Mouse (Mus musculus) adrenal gland, adult (tissue): ENCODE measurements around the gene Prom1.

Experiments used
- DNase-seq, 2 experiments: peaks; one replicate each; pipeline ENCODE4 v3.0.0; 2022 to 2023; ENCODE audit warnings: low spot score in 1 of 2; ENCODE audit not compliant: inconsistent age in 2 of 2

Prom1 gene

DNA sequence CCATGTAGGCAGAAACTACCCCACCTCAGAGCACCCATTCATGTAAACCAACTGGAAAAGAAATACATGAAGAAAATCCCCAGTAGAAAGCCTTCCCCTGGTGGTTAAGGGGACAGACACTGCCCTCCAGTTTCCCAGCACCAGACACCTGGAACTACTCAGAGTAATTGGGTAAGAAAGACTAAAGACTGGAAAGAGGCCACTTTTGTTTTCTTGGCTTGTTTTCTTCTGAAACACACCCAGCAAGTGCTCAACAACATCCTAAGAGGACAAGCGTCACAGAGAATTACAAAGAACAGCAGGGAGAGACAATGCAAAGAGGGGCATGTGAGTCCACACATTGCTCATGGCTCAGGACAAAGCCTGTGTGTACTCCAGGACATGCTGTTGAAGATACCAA is 20.7 kb downstream of the Prom1 start:
- no peak for DNase-seq

- DNase-seq = no peak
These were observed 21.4 kb downstream of the Prom1 start for GRCm38 (mm10) chr5:44080276-44081054.

GRCm38 (mm10) chr5:44075432-44075831 is 26.4 kb downstream of the Prom1 start:
- no peak for DNase-seq

DNA sequence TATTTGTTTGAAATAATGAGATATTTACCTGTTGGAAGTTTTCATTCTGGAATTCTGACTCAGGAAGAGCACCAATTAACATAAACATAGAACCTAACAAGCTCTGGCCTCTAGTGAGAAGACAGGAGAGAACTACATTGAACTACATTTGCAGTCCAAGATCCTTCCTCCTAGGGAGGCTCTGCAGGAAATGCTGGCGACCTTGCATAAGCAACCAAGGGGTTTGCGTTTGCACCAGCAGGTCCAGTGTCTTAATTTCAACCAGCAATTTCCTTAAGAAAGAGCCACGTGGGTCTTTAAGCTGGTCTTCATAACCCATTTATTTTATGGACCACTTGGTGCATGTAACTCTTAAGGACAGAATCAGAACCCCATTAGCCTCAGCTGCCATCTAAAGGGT is 28.2 kb downstream of the Prom1 start:
- DNase-seq = no peak

- no peak for DNase-seq
These were observed 31.2 kb downstream of the Prom1 start for GRCm38 (mm10) chr5:44070529-44071133.

GRCm38 (mm10) chr5:44058258-44058657 is 43.6 kb downstream of the Prom1 start:
- DNase-seq = no peak

DNA sequence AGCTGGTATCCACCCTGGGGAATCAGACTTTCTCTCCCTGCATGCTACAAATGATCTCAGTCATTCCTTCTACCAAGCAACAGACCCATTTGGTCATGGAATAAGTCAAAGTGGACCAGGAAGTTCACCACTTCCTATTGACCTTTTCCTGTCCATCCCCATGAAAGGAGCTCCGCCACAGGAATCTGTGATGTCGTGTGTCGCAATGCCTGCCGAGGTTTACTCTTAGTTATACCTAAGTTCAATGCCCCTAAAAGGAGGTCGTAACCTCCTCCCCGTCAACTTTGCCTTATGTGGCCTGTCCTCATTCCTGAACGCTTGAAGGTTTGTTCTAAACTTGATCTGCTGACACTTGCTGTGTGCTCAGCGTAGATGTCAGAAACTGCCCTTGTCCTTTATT is 51.6 kb downstream of the Prom1 start:
- DNase-seq = no peak

- no peak for DNase-seq
These were observed 52.3 kb downstream of the Prom1 start for GRCm38 (mm10) chr5:44049395-44049976.

DNA sequence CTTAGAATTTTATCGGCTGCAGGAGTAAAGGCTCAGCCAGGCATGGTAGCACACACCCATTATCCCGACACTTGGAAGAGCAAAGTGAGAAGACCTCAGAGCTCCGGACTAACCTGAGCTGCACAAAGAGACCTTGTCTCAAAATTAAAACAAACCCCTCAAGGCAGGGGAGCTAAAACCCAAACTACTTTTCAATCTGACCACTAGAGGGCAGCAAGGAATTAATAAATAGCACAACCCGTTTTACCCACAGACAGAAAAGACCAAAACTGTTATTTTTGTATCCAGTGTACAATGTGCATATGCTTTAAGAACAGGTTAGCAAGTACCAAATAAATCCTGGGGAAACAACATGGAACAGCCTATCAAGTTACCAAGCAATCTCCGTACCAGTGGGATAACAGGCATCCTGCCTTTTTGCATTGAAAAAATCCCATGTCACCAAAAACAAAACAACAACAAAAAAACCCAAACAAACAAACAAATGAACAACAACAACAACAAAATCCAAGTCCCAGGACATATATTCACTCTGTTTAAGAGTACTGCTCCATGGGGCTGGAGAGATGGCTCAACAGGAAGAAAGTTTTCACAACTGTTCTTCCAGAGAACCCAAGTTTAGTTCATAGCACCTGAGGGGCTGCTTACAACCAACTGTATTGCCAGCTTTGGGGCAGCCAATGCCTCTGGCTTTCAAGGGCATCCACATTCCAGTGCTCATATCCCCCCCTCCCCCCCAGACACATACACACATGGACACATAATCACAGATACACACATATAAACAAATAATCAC is 53.1 kb downstream of the Prom1 start:
- DNase-seq = peak in 1 of 2 experiments; percentile 58

GRCm38 (mm10) chr5:44041725-44042124 is 60.1 kb downstream of the Prom1 start:
- no peak for DNase-seq

- no peak for DNase-seq
These were observed 60.8 kb downstream of the Prom1 start for GRCm38 (mm10) chr5:44041056-44041455.

DNA sequence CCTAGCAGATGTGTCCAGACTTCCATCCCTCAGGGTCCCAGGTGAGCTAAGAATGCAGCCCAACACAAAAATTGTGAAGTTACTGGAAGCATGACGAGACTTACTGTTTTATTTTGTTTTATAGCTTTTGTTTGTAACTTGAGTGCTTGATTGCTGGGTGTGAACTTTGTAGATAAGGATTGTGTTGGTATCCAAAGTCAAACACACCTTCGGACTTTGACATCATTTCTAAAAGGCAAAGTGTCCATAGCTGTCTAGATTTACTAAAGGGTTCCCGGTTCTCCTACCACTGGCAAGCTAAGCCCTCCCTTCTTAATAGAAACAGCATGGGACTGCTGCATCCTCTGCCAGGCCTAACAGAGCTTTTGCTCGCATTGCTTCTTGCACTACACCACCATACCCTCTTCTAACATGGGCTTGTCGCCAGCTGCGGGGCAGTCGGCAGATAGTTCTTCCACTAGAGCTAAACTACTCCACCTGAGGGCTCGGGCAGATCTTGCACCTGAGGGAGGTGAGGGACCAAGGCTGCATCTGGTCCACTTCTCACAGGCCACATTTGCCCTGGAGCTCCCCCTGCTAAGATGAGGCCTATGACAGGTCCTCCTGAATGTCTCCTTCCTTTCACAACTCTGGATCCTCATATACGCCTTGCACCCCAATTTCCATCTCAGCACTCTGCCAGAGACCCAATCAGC is 103.4 kb downstream of the Prom1 start:
- DNase-seq = no peak

DNA sequence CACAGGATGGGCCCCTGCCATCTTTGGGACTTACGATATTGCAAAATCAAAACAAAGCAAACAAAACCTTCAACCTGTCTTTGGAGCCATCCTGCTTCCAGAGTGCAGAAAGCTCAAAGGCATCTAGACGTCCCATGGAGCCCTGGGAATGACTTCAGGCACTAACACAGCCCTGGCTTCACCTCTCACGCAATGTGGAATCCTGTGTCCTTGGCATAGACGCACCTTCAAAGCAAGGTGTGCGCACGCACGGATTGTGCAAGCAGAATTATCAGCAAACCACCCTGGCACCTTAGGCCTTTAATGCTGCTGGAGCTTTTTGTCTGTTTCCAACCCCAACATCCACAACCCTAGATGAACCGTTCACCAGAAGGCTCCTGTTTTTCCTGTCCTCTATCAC is 104.2 kb downstream of the Prom1 start:
- no peak for DNase-seq

DNA sequence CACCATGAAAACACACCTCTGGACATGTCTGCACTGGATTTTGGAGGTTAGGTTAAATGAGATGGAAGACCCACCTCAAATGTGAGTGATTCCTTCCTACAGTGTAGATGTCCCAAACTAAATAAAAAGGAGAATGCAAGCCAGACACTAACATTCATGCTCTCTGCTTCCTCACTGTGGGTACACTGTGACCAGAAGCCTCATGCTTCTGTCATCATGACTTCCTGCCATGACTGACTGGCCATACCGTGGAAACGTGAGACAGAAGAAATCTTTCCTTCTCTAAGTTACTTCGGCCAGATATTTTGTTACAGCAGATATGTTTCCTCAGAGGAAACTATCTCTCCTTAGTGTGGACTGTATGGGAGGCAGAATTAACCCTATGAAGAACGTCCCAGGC is 105.7 kb downstream of the Prom1 start:
- DNase-seq = no peak

DNA sequence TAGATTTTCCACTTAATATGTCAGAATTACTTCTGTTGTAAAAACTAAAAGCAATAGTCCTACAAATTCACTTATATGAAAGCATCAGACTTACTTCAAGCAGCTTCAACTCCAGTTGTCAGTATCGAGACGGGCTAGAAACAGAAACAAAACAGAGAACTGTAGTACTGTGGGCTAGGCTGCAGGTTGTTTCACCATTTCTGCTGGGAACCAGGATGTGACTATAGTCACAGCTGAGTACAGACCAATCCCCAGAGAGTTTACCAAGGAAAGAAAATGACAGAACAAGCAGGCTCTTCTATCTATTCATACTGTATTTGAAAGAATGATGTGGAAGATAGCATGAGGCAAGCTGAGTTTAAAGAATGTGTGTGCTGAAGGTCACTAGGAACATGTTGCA is 106.9 kb downstream of the Prom1 start:
- DNase-seq = no peak

DNA sequence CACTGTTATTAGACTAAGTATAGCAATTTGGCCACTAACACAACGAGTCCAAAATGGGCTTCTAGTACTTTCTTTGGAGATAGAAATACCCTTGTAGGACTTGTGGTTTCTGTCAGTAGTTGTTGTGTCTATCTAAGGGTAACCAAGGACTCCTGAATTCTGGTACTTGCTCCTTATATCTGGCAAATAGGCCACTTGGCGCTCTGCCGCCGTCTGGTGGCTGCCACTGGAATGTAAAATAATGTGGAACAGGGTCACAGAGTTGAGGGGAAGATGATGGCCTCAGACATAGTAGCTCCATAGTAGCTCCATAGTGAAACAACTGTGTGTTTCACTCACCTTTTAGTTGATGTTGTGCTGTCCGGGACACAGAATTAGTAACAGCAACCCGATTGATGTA is 111.5 kb downstream of the Prom1 start:
- peak; percentile 60 to 88 for DNase-seq

GRCm38 (mm10) chr5:43989017-43989416 is 112.8 kb downstream of the Prom1 start:
- peak in 1 of 2 experiments; percentile 11 for DNase-seq

GRCm38 (mm10) chr5:43986212-43986611 is 115.6 kb downstream of the Prom1 start:
- DNase-seq = no peak

GRCm38 (mm10) chr5:43982896-43983295 is 118.9 kb downstream of the Prom1 start:
- no peak for DNase-seq

GRCm38 (mm10) chr5:43981620-43982019 is 120.2 kb downstream of the Prom1 start, which contains the start of gene Fgfbp1:
Fgfbp1 (minus strand) TSS chr5:43981779.
- DNase-seq = no peak

DNA sequence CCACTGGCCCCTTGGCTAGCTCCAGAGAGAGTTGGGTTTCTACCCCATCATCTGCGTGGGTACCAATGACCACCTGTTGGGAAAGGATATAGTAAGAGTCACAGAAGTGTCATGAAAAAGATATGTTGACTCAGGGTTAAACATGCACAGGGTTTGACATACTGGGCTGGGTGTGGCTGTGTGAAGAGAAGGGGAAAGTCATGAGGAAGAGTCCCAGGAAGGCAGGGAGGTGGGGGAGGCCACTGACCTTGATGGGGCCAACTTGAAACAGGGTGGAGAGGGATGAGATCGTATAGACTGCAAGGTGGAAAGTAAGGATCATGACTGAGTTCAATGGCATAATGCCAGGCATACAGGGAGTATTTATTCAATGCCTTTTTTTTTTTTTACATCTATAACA is 121.4 kb downstream of the Prom1 start:
- DNase-seq = no peak
